9 mouse cellular contexts compared by ENCODE assay signal in the genomic region with DNA sequence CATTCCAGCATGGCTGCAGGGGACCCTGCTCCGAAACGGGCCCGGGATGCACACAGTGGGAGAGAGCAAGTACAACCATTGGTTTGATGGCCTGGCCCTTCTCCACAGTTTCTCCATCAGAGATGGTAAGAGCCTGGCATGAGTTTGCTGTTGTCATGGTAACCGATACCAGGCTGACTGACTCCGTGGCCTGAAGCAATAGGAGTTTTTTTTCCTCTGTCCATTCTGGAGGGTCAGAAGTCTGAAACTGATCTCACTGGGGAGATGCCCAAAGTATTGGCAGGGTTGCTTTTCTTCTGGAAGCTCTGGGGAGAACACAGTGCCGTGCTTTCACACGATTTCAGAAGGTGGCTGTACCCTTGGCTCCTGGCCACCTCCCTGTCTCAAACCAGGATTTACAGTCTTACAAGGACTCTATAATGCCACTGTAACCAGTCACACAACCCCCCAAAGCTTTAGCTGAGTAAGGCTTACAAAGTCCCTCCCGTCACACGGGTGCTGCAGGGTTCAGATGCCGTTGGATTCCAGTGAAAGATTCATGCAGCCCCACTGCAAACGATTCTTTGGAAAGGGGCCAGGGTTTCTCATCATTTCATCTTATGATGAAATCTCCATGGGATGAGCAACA. TPM values are rescaled to one million over a fixed set of nuclear protein-coding genes. Genes with fewer than 3 reads are reported as not detected.
DNase-seq lines count a peak whose midpoint lies in the region; TF ChIP-seq lines count a peak whose summit lies in the region.
"Had no signal": no experiment of that assay in that cellular context is flagged by ENCODE, and none has a peak within 500 bp of the region (broad histone marks: within the 10 kb centered on the region; RNA-seq: fewer than 3 reads in every experiment).

No protein-coding gene starts in this region.

- no peak for TF ChIP-seq POLR2A in brain, embryonic 14.5 days (IDR thresholded peaks at IDR 0.05; ENCODE audit: borderline replicate concordance, extremely low read depth, insufficient read depth, insufficient read length, poor library complexity, severe bottlenecking)
- TF ChIP-seq POLR2A in myocyte (IDR thresholded peaks at IDR 0.05; ENCODE audit: insufficient read length, low read depth) = no peak

- DNase-seq in layer of hippocampus, adult 9-11 months = peak; percentile 40
- no peak for DNase-seq in layer of hippocampus, adult 8-10 months (ENCODE audit: low spot score in 2 of 2)
- peak; percentile 87 for DNase-seq in brain, embryonic 14.5 days (ENCODE audit: low read depth)
- peak; percentile 83 for DNase-seq in fibroblast of lung, adult 2 months (ENCODE audit: low read depth)
- no peak for DNase-seq in urinary bladder, postnatal 10 days (ENCODE audit: low spot score)
- DNase-seq in heart, postnatal 25 days (ENCODE audit: low spot score) = no peak

- H3K4me3 ChIP-seq in myocyte = no peak overlapping the region

- no peak overlapping the region for H3ac ChIP-seq in myocyte (ENCODE audit: control insufficient read depth, insufficient read length)

- no peaks in the 10 kb centered on the region for H3K36me3 ChIP-seq in myocyte (ENCODE audit: control insufficient read depth, insufficient read depth)

- H3K79me2 ChIP-seq in myocyte (ENCODE audit: control insufficient read depth, insufficient read depth) = no peaks in the 10 kb centered on the region

- no peak for TF ChIP-seq CTCF in brain, embryonic 14.5 days (IDR thresholded peaks at IDR 0.05; ENCODE audit: borderline replicate concordance, extremely low read depth, insufficient read depth, insufficient read length)

- H3K4me2 ChIP-seq in myocyte (ENCODE audit: low read depth) = peak overlapping the region; percentile 30

- no peaks in the 10 kb centered on the region for H3K27me3 ChIP-seq in myocyte (ENCODE audit: control insufficient read depth, insufficient read depth, insufficient read length)

- intact Hi-C loops in heart, postnatal 25 days (cut with DNase I) = no loop called here

TF ChIP-seq in myocyte, 11 proteins besides CTCF, POLR2A, EP300 and RAD21:
- TF ChIP-seq POLR2AphosphoS2 (IDR thresholded peaks at IDR 0.05; ENCODE audit: insufficient read length, low read depth) = no peak
- TF ChIP-seq CEBPB (IDR thresholded peaks at IDR 0.05; ENCODE audit: insufficient read depth, poor library complexity, severe bottlenecking) = no peak
TF ChIP-seq in myocyte: peak in this region for 0.

RNA-seq across cellular contexts. Expression of gene Bco1, which starts 2.0 kb away (rescaled TPM):
- total RNA-seq in layer of hippocampus, adult 8-10 months (2022) = under 1 TPM in 3 of 4 experiments, not detected in 1; 0.14 to 0.47 (median 0.20) TPM
- polyA plus RNA-seq in brain, embryonic 14.5 days (2012; rRNA removed) = 0.11 and 0.12 TPM in 2 replicates
- 0.02 TPM for polyA plus RNA-seq in myocyte (2012; fragmentation: generic; extraction: Trizol)
- total RNA-seq in heart, postnatal 25 days (2021) = not detected
- total RNA-seq: neutrophil, adult 5-6 weeks had no signal

RNA-seq across cellular contexts. Expression of gene Pkd1l2, which starts 15.4 kb away (rescaled TPM):
- total RNA-seq in layer of hippocampus, adult 8-10 months (2022) = under 1 TPM in 3 of 4 experiments, not detected in 1; 0.06 to 0.27 (median 0.11) TPM
- polyA plus RNA-seq in brain, embryonic 14.5 days (2012; rRNA removed) = 0.01 TPM in 2 replicates
- polyA plus RNA-seq in myocyte (2012; fragmentation: generic; extraction: Trizol) = 0.01 TPM
- total RNA-seq in heart, postnatal 25 days (2021) = not detected
- total RNA-seq: hematopoietic stem cell, adult 5-6 weeks had no signal

Comparison
In these comparisons a context has a peak if more than half of its experiments do, and no peak if none do; other contexts are left out.
1. DNase-seq: peak in layer of hippocampus, adult 9-11 months (single experiment), brain, embryonic 14.5 days (single experiment) and fibroblast of lung, adult 2 months (single experiment); none in layer of hippocampus, adult 8-10 months (0 of 2), urinary bladder, postnatal 10 days (single experiment) and heart, postnatal 25 days (single experiment).